Comparison of ENCODE assay signal across 8 mouse cellular contexts in genomic region chr9:40799837-40800501, GRCm38 (mm10). TPM values are rescaled to one million over a fixed set of nuclear protein-coding genes. Genes with fewer than 3 reads are reported as not detected.
DNase-seq lines count a peak whose midpoint lies in the region; ATAC-seq and TF ChIP-seq lines count a peak whose summit lies in the region.

No protein-coding gene starts in this region.

- DNase-seq in CD4-positive helper T cell, adult 2 months (ENCODE audit: low read depth, low spot score), result peak; percentile 82
- peak; percentile 79 for DNase-seq in brain, embryonic 14.5 days (ENCODE audit: low read depth)
- DNase-seq in kidney, postnatal 10 days, result peak; percentile 87
- DNase-seq in liver, postnatal 0 days, result peak; percentile 84
- DNase-seq in stomach, postnatal 0 days (ENCODE audit: low spot score), result peak; percentile 84

- TF ChIP-seq EP300 in liver, postnatal 0 days (IDR thresholded peaks at IDR 0.05; ENCODE audit: low read depth), result peak; percentile 75
- peak; percentile 68 for TF ChIP-seq EP300 in stomach, postnatal 0 days (optimal IDR thresholded peaks at IDR 0.05)

- peak overlapping the region; percentile 46 to 72 for H3K4me3 ChIP-seq in heart, embryonic 14.5 days (ENCODE audit: control insufficient read depth in 1 of 2, insufficient read depth in 1 of 2, low read depth in 1 of 2, low read length in 2 of 2)
- H3K4me3 ChIP-seq in liver, postnatal 0 days (ENCODE audit: low read depth, low read length), result peak overlapping the region; percentile 91
- H3K4me3 ChIP-seq in neural tube, embryonic 12.5 days, result peak overlapping the region; percentile 46
- peak overlapping the region; percentile 52 for H3K4me3 ChIP-seq in stomach, postnatal 0 days (ENCODE audit: low read depth, low read length)

- H3K36me3 ChIP-seq in heart, embryonic 14.5 days (ENCODE audit: control insufficient read depth, insufficient read depth, low read length), result peaks cover 29% of the 10 kb centered on the region
- peaks cover 21% of the 10 kb centered on the region for H3K36me3 ChIP-seq in liver, postnatal 0 days (replicated peaks; ENCODE audit: insufficient read depth, low read length)
- H3K36me3 ChIP-seq in neural tube, embryonic 12.5 days, result peaks cover 15% of the 10 kb centered on the region
- H3K36me3 ChIP-seq in stomach, postnatal 0 days (ENCODE audit: control insufficient read depth, insufficient read depth, low read length), result peaks cover 5% of the 10 kb centered on the region; the same call in 1 of the 2 replicates

- no peaks in the 10 kb centered on the region for H3K27me3 ChIP-seq in heart, embryonic 14.5 days (ENCODE audit: control insufficient read depth, insufficient read depth, low read length)
- no peaks in the 10 kb centered on the region for H3K27me3 ChIP-seq in liver, postnatal 0 days (ENCODE audit: insufficient read depth, low read length)
- H3K27me3 ChIP-seq in neural tube, embryonic 12.5 days (replicated peaks), result no peaks in the 10 kb centered on the region
- H3K27me3 ChIP-seq in stomach, postnatal 0 days (ENCODE audit: control insufficient read depth, insufficient read depth, low read length), result no peaks in the 10 kb centered on the region

- 1% methylated on average over 30 of the region's 30 CpGs for WGBS in heart, embryonic 14.5 days
- under 1% methylated on average over 28 of the region's 30 CpGs for WGBS in liver, postnatal 0 days (ENCODE audit: insufficient replicate concordance)
- under 1% methylated on average over 30 of the region's 30 CpGs for WGBS in neural tube, embryonic 12.5 days
- 1% methylated on average over 30 of the region's 30 CpGs for WGBS in stomach, postnatal 0 days

- H3K9ac ChIP-seq in heart, embryonic 14.5 days (ENCODE audit: low read length), result peak overlapping the region; percentile 85
- H3K9ac ChIP-seq in liver, postnatal 0 days (replicated peaks), result peak overlapping the region; percentile 91
- peak overlapping the region; percentile 77 for H3K9ac ChIP-seq in neural tube, embryonic 12.5 days
- H3K9ac ChIP-seq in stomach, postnatal 0 days (ENCODE audit: low read length), result peak overlapping the region; percentile 88

- no peaks in the 10 kb centered on the region for H3K9me3 ChIP-seq in heart, embryonic 14.5 days (ENCODE audit: control insufficient read depth, low read length)
- H3K9me3 ChIP-seq in liver, postnatal 0 days (ENCODE audit: low read length), result no peaks in the 10 kb centered on the region
- no peaks in the 10 kb centered on the region for H3K9me3 ChIP-seq in neural tube, embryonic 12.5 days
- no peaks in the 10 kb centered on the region for H3K9me3 ChIP-seq in stomach, postnatal 0 days (ENCODE audit: control insufficient read depth, low read length)

- H3K27ac ChIP-seq in heart, embryonic 14.5 days (replicated peaks in 1 of 2; ENCODE audit: control insufficient read depth in 1 of 2, insufficient read depth in 1 of 2, low read depth in 2 of 2, low read length in 2 of 2), result peak overlapping the region; percentile 98 to 100
- peak overlapping the region; percentile 96 for H3K27ac ChIP-seq in liver, postnatal 0 days (ENCODE audit: low read depth)
- H3K27ac ChIP-seq in neural tube, embryonic 12.5 days, result peak overlapping the region; percentile 94
- peak overlapping the region; percentile 99 for H3K27ac ChIP-seq in stomach, postnatal 0 days (replicated peaks)

- peak; percentile 50 for ATAC-seq in erythroid progenitor cell, adult 5-6 weeks (replicated peaks; ENCODE audit: low FRiP score, poor library complexity, severe bottlenecking)
- no peak; the same call in none of the 2 replicates for ATAC-seq in heart, embryonic 14.5 days (ENCODE audit: insufficient number of reproducible peaks, insufficient read depth, low FRiP score, low read depth)
- ATAC-seq in liver, postnatal 0 days, result peak; percentile 14
- peak; percentile 55 for ATAC-seq in neural tube, embryonic 12.5 days (ENCODE audit: low FRiP score, low read depth)
- ATAC-seq in stomach, postnatal 0 days (ENCODE audit: low FRiP score, low TSS enrichment), result peak; percentile 16

- peak overlapping the region; percentile 69 for H3K4me2 ChIP-seq in heart, embryonic 14.5 days (ENCODE audit: low read length)
- peak overlapping the region; percentile 70 for H3K4me2 ChIP-seq in liver, postnatal 0 days (ENCODE audit: low read depth, low read length)
- H3K4me2 ChIP-seq in neural tube, embryonic 12.5 days (replicated peaks), result peak overlapping the region; percentile 67
- H3K4me2 ChIP-seq in stomach, postnatal 0 days (replicated peaks; ENCODE audit: low read depth), result peak overlapping the region; percentile 83

- H3K4me1 ChIP-seq in heart, embryonic 14.5 days (ENCODE audit: control insufficient read depth in 2 of 2, insufficient read depth in 2 of 2, low read length in 2 of 2), result peaks cover 11 to 28% of the 10 kb centered on the region in 2 experiments
- peaks cover 12% of the 10 kb centered on the region for H3K4me1 ChIP-seq in liver, postnatal 0 days (ENCODE audit: insufficient read depth)
- peaks cover 18% of the 10 kb centered on the region for H3K4me1 ChIP-seq in neural tube, embryonic 12.5 days
- peaks cover 3% of the 10 kb centered on the region; the same call in 1 of the 2 replicates for H3K4me1 ChIP-seq in stomach, postnatal 0 days (replicated peaks; ENCODE audit: control insufficient read depth, insufficient read depth)

- peak; percentile 31; the same call in 1 of the 2 replicates for TF ChIP-seq POLR2A in brain, embryonic 14.5 days (IDR thresholded peaks at IDR 0.05; ENCODE audit: borderline replicate concordance, extremely low read depth, insufficient read depth, insufficient read length, poor library complexity, severe bottlenecking)

- no peak for TF ChIP-seq CTCF in brain, embryonic 14.5 days (IDR thresholded peaks at IDR 0.05; ENCODE audit: borderline replicate concordance, extremely low read depth, insufficient read depth, insufficient read length)
- TF ChIP-seq CTCF in liver, postnatal 0 days (IDR thresholded peaks at IDR 0.05; ENCODE audit: low read depth), result no peak
- no peak for TF ChIP-seq CTCF in stomach, postnatal 0 days (IDR thresholded peaks at IDR 0.05; ENCODE audit: low read depth)

RNA-seq across cellular contexts. Expression of gene Hspa8, which starts 0.8 kb away (rescaled TPM):
- polyA plus RNA-seq in brain, embryonic 14.5 days (2012; rRNA removed), result 2,783 and 3,166 TPM in 2 replicates
- total RNA-seq in erythroid progenitor cell, adult 5-6 weeks (2015; ENCODE audit: low replicate concordance), result 753 and 884 TPM in 2 replicates
- 686 and 716 TPM in 2 replicates for total RNA-seq in erythroid progenitor cell, adult 5-6 weeks (2017; ENCODE audit: low replicate concordance)
- 1,682 and 1,761 TPM in 2 replicates for polyA plus RNA-seq in heart, embryonic 14.5 days (2014; fragmentation: Nextera tagmentation; extraction: Ambion mirVana)
- 750 and 793 TPM in 2 replicates for polyA plus RNA-seq in liver, postnatal 0 days (2015; fragmentation: Nextera tagmentation; extraction: Ambion mirVana)
- polyA plus RNA-seq in neural tube, embryonic 12.5 days (2016; fragmentation: Nextera tagmentation; extraction: Ambion mirVana), result 2,593 and 2,648 TPM in 2 replicates
- polyA plus RNA-seq in stomach, postnatal 0 days (2015; fragmentation: Nextera tagmentation; extraction: Ambion mirVana), result 991 and 1,085 TPM in 2 replicates
